Mouse (Mus musculus) midbrain, embryonic 13.5 days (tissue): Measurements from ENCODE around the gene Lrrc28. TPM values are rescaled to one million over a fixed set of nuclear protein-coding genes. Genes with fewer than 3 reads are reported as not detected.
A peak's percentile ranks its signal among the peaks of the same experiment; 100 is the strongest.
"Not testable (repeated sequence)": the region's sequence is repeated elsewhere in the genome, so short reads cannot be mapped to it uniquely, and the experiment has no call there.

Experiments
- ATAC-seq: fragments of 200-750 bp; cut with Nextera tagmentation; 2 replicates; pipeline ENCODE4 v1.8.0; 2017; ENCODE audit warnings: mild to moderate bottlenecking, moderate TSS enrichment, moderate library complexity
- H3K27ac ChIP-seq: fragments of 300-500 bp; sonication (generic); 2 replicates; pipeline ENCODE4 v1.5.1; 2015; ENCODE audit warnings: inconsistent platforms, mild to moderate bottlenecking, moderate library complexity
- H3K27me3 ChIP-seq: fragments of 300-500 bp; sonication (generic); 2 replicates; pipeline ENCODE4 v1.6.1; 2015; ENCODE audit warnings: mild to moderate bottlenecking, inconsistent platforms
- H3K36me3 ChIP-seq: fragments of 300-500 bp; sonication (generic); 2 replicates; pipeline ENCODE4 v1.6.1; 2015; ENCODE audit warnings: mild to moderate bottlenecking, inconsistent platforms
- H3K4me1 ChIP-seq: fragments of 300-500 bp; sonication (generic); replicated peaks from 2 replicates; pipeline ENCODE4 v1.6.1; 2015; ENCODE audit warnings: inconsistent platforms
- H3K4me2 ChIP-seq: fragments of 300-500 bp; sonication (generic); replicated peaks from 2 replicates; pipeline ENCODE4 v1.6.1; 2015; ENCODE audit warnings: moderate library complexity, mild to moderate bottlenecking, inconsistent platforms
- H3K4me3 ChIP-seq: fragments of 300-500 bp; sonication (generic); replicated peaks from 2 replicates; pipeline ENCODE4 v1.5.1; 2015; ENCODE audit warnings: mild to moderate bottlenecking, inconsistent platforms
- H3K9ac ChIP-seq: fragments of 300-500 bp; sonication (generic); replicated peaks from 2 replicates; pipeline ENCODE4 v1.6.1; 2015; ENCODE audit warnings: mild to moderate bottlenecking, inconsistent platforms
- H3K9me3 ChIP-seq: fragments of 300-500 bp; sonication (generic); 2 replicates; pipeline ENCODE4 v1.6.1; 2016; ENCODE audit warnings: mild to moderate bottlenecking, inconsistent platforms
- WGBS: fragments of 180-500 bp; shearing (Covaris S2); methylation state at CpG from one replicate; pipeline ENCODE4 v1.1.7; 2015; 5-methylcytosine and 5-hydroxymethylcytosine counted together
- polyA plus RNA-seq: library from polyadenylated mRNA; unstranded; fragments of >200 nt; fragmentation: Nextera tagmentation; extraction: Ambion mirVana; gene quantifications from 2 replicates; pipeline ENCODE4 v1.2.1, GENCODE M21; 2015

Lrrc28 gene
- polyA plus RNA-seq, 1 experiment from 2014 or later, result 34.4 TPM

DNA sequence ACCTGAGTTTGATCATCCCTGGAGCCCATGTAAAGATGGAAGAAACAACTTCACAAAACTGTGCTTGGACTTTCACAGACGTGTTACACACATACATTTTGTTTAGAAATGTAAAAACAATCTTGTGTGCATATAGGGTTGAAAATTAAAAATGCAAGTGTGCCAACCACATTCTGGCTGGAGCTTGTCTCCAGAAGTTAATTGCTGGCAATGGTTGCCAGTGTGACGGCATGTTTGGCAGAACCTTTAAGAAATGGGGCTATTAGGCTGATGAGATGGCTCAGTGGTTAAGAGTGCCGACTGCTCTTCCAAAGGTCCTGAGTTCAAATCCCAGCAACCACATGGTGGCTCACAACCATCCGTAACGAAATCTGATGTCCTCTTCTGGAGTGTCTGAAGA, 123.3 kb downstream of the Lrrc28 start:
- ATAC-seq, result not testable (repeated sequence)
- 91% methylated on average over 5 of the region's 5 CpGs for WGBS

GRCm38 (mm10) chr7:67520959-67521358, 124.1 kb downstream of the Lrrc28 start:
- no peak for ATAC-seq
- Histone ChIP-seq H3K9ac (no peak overlapping the region), H3K9me3 (no peaks in the 10 kb centered on the region), H3K4me3 (no peak overlapping the region), H3K4me2 (no peak overlapping the region), H3K4me1 (peaks cover 11% of the 10 kb centered on the region), H3K27ac (no peak overlapping the region), H3K27me3 (no peaks in the 10 kb centered on the region), H3K36me3 (no peaks in the 10 kb centered on the region)
- 74% methylated on average over 4 of the region's 4 CpGs for WGBS

More for the DNA sequence above, 123.3 kb downstream of the Lrrc28 start:
- not testable (repeated sequence) for H3K4me2 ChIP-seq, H3K36me3 ChIP-seq, H3K9me3 ChIP-seq, H3K27ac ChIP-seq, H3K27me3 ChIP-seq, H3K4me3 ChIP-seq, H3K9ac ChIP-seq
- H3K4me1 ChIP-seq, result peaks cover 11% of the 10 kb centered on the region

GRCm38 (mm10) chr7:67520001-67520400, 125.1 kb downstream of the Lrrc28 start:
- whole genome bisulfite sequencing, result 95% methylated on average over 10 of the region's 10 CpGs
- H3K4me3 ChIP-seq, result no peak overlapping the region
- no peak overlapping the region for H3K4me2 ChIP-seq
- H3K9me3 ChIP-seq, result no peaks in the 10 kb centered on the region
- H3K27me3 ChIP-seq, result no peaks in the 10 kb centered on the region
- H3K4me1 ChIP-seq, result peaks cover 11% of the 10 kb centered on the region
- H3K9ac ChIP-seq, result no peak overlapping the region
- ATAC-seq, result no peak
- H3K27ac ChIP-seq, result no peak overlapping the region
- no peaks in the 10 kb centered on the region for H3K36me3 ChIP-seq

GRCm38 (mm10) chr7:67515621-67516020, 129.4 kb downstream of the Lrrc28 start:
- no peaks in the 10 kb centered on the region for H3K36me3 ChIP-seq
- H3K4me2 ChIP-seq, result no peak overlapping the region
- no peak overlapping the region for H3K27ac ChIP-seq
- H3K4me1 ChIP-seq, result 0 out of 2 replicates have a peak, but pooled peaks cover 3% of the 10 kb centered on the region
- H3K4me3 ChIP-seq, result no peak overlapping the region
- no peaks in the 10 kb centered on the region for H3K27me3 ChIP-seq
- no peaks in the 10 kb centered on the region for H3K9me3 ChIP-seq
- ATAC-seq, result no peak
- whole genome bisulfite sequencing, result 90% methylated on average over 9 of the region's 9 CpGs
- no peak overlapping the region for H3K9ac ChIP-seq

- Histone ChIP-seq H3K27ac (no peak overlapping the region), H3K9me3 (no peaks in the 10 kb centered on the region), H3K9ac (no peak overlapping the region), H3K4me3 (no peak overlapping the region), H3K36me3 (no peaks in the 10 kb centered on the region), H3K4me2 (no peak overlapping the region), H3K27me3 (no peaks in the 10 kb centered on the region), H3K4me1 (0 out of 2 replicates have a peak, but pooled peaks cover 3% of the 10 kb centered on the region)
- 61% methylated on average over 10 of the region's 10 CpGs for WGBS
- ATAC-seq, result no peak
These were observed 130.2 kb downstream of the Lrrc28 start for GRCm38 (mm10) chr7:67514893-67515292.

GRCm38 (mm10) chr7:67514380-67514779, 130.7 kb downstream of the Lrrc28 start:
- H3K4me1 ChIP-seq, result 0 out of 2 replicates have a peak, but pooled peaks cover 3% of the 10 kb centered on the region
- H3K27ac ChIP-seq, result no peak overlapping the region
- ATAC-seq, result no peak
- H3K4me3 ChIP-seq, result no peak overlapping the region
- H3K36me3 ChIP-seq, result no peaks in the 10 kb centered on the region
- 77% methylated on average over 4 of the region's 4 CpGs for WGBS
- no peak overlapping the region for H3K9ac ChIP-seq
- H3K4me2 ChIP-seq, result no peak overlapping the region
- H3K27me3 ChIP-seq, result no peaks in the 10 kb centered on the region
- H3K9me3 ChIP-seq, result no peaks in the 10 kb centered on the region

DNA sequence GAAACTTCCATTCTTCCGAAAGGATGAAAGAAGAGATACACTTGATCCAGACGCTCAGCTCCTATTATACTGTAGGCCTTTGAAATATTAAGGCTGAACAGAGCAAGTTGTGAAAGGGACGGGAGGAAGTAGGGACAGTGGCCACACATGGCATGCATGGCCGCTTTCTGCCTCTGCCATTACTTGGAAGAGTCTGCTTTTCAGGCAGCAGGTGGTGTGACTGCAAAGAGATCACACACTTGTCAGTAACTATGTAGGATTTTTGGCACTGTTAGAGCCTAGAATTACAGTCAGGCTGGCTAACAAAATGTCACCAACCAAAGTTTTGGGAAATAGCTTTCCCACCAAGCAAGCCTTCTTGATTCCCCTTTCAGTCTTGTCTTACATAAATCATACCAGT, 131.4 kb downstream of the Lrrc28 start:
- Histone ChIP-seq H3K36me3 (no peaks in the 10 kb centered on the region), H3K27me3 (no peaks in the 10 kb centered on the region), H3K9ac (no peak overlapping the region), H3K4me2 (no peak overlapping the region), H3K27ac (no peak overlapping the region), H3K4me1 (0 out of 2 replicates have a peak, but pooled peaks cover 3% of the 10 kb centered on the region), H3K9me3 (no peaks in the 10 kb centered on the region), H3K4me3 (no peak overlapping the region)
- ATAC-seq, result no peak
- WGBS, result 72% methylated on average over 4 of the region's 4 CpGs

DNA sequence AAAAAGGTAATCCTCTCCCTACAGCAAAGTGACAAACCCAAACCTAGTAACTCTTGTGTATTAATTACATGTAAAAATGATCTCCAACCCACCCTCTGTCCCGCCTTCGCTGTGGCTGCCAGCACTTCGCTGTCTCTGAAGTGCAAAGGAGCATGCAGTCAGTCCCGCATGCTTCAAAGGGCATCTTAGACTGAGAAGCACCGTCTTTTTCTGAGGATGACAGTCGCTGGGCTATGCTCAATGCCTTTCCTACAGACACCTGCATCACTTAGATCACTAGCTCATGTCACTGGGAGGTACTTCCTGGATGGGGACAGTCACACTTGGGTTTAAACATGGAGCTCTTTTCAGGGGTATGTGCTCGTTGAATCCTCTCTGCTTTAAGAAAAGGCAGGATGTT, 133.5 kb downstream of the Lrrc28 start:
- WGBS, result 70% methylated on average over 7 of the region's 7 CpGs
- H3K4me2 ChIP-seq, result no peak overlapping the region
- no peaks in the 10 kb centered on the region for H3K36me3 ChIP-seq
- no peaks in the 10 kb centered on the region for H3K9me3 ChIP-seq
- H3K4me3 ChIP-seq, result no peak overlapping the region
- no peak for ATAC-seq
- no peaks in the 10 kb centered on the region for H3K27me3 ChIP-seq
- H3K9ac ChIP-seq, result no peak overlapping the region
- H3K4me1 ChIP-seq, result 0 out of 2 replicates have a peak, but pooled peaks cover 3% of the 10 kb centered on the region
- no peak overlapping the region for H3K27ac ChIP-seq

DNA sequence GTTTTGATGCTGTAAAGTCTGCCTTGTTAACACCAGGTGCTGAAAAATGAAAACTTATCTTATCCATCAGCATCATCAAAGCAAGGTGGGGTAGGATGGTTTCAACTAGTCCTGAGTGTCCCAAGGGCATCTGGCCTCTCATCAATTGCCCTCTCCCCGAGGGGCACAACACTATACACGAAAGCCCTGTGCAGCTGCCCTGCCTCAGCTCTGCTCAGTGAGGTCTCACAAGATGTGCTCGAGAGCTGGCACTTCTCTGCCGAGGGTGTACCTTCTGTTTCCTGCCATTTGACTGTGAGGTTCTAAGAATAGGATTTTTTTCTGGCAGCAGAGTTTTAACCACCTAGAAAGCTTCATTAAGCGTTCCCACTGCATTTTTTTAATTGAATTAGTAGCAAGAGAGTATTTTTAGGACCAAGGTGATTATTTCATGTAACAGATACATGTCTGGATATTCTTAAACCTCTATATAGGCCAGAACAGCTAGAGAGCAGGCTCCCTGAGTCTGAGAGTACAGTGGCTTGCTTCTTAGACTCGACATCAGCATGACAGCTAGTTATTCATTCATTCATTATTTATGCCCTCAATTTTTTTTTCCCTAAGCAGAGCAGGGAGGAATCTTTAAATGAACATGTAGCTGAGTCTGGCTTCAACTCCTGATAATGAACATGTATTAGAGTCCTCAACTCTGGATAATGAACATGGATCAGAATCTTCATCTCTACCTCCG, 141.6 kb downstream of the Lrrc28 start:
- WGBS, result 60% methylated on average over 7 of the region's 7 CpGs
- no peak overlapping the region for H3K4me2 ChIP-seq
- no peaks in the 10 kb centered on the region for H3K36me3 ChIP-seq
- ATAC-seq, result 0 out of 2 replicates have a peak, but pooled peaks have one; percentile 52
- H3K4me3 ChIP-seq, result no peak overlapping the region
- no peaks in the 10 kb centered on the region for H3K9me3 ChIP-seq
- H3K27me3 ChIP-seq, result no peaks in the 10 kb centered on the region
- peak overlapping the region; percentile 61; the same call in 1 of the 2 replicates for H3K27ac ChIP-seq
- peaks cover 13% of the 10 kb centered on the region for H3K4me1 ChIP-seq
- H3K9ac ChIP-seq, result no peak overlapping the region

DNA sequence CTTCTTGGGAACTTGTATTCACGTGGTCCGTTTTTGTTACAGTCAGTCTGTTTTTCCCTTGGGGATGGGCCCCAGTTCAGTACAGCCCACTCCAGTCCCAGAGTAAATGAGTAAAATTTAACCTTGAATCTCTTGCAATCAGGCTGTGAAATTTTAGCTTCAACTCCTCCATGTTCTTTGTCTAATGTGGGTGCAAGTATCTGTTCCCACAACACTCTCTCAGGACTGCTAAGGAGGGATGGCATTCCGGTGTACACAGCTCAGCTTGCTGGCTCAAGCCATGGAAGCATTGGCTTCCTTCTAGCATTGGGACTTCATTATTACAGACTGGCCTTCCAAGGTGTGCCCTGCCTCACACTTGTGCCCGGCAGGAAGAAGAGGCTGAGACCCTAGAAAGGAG, 142.4 kb downstream of the Lrrc28 start:
- ATAC-seq, result no peak
- H3K9me3 ChIP-seq, result no peaks in the 10 kb centered on the region
- no peak overlapping the region for H3K9ac ChIP-seq
- H3K4me3 ChIP-seq, result no peak overlapping the region
- H3K4me1 ChIP-seq, result peaks cover 13% of the 10 kb centered on the region
- H3K36me3 ChIP-seq, result no peaks in the 10 kb centered on the region
- H3K27me3 ChIP-seq, result no peaks in the 10 kb centered on the region
- WGBS, result 80% methylated on average over 4 of the region's 4 CpGs
- H3K4me2 ChIP-seq, result no peak overlapping the region
- H3K27ac ChIP-seq, result no peak overlapping the region

GRCm38 (mm10) chr7:67500878-67501277, 144.2 kb downstream of the Lrrc28 start:
- Histone ChIP-seq H3K9ac (no peak overlapping the region), H3K36me3 (no peaks in the 10 kb centered on the region), H3K9me3 (no peaks in the 10 kb centered on the region), H3K27me3 (no peaks in the 10 kb centered on the region), H3K4me3 (no peak overlapping the region), H3K4me1 (peaks cover 10% of the 10 kb centered on the region), H3K27ac (no peak overlapping the region), H3K4me2 (no peak overlapping the region)
- WGBS, result 87% methylated on average over 5 of the region's 5 CpGs
- no peak for ATAC-seq

GRCm38 (mm10) chr7:67500076-67500828, 144.8 kb downstream of the Lrrc28 start:
- H3K27me3 ChIP-seq, result no peaks in the 10 kb centered on the region
- H3K4me1 ChIP-seq, result peaks cover 10% of the 10 kb centered on the region
- ATAC-seq, result no peak
- no peaks in the 10 kb centered on the region for H3K9me3 ChIP-seq
- no peak overlapping the region for H3K27ac ChIP-seq
- WGBS, result 78% methylated on average over 11 of the region's 11 CpGs
- H3K4me3 ChIP-seq, result no peak overlapping the region
- H3K36me3 ChIP-seq, result no peaks in the 10 kb centered on the region
- no peak overlapping the region for H3K9ac ChIP-seq
- H3K4me2 ChIP-seq, result no peak overlapping the region
